Comparison of ENCODE assay signal across 25 mouse cellular contexts in the genomic region with DNA sequence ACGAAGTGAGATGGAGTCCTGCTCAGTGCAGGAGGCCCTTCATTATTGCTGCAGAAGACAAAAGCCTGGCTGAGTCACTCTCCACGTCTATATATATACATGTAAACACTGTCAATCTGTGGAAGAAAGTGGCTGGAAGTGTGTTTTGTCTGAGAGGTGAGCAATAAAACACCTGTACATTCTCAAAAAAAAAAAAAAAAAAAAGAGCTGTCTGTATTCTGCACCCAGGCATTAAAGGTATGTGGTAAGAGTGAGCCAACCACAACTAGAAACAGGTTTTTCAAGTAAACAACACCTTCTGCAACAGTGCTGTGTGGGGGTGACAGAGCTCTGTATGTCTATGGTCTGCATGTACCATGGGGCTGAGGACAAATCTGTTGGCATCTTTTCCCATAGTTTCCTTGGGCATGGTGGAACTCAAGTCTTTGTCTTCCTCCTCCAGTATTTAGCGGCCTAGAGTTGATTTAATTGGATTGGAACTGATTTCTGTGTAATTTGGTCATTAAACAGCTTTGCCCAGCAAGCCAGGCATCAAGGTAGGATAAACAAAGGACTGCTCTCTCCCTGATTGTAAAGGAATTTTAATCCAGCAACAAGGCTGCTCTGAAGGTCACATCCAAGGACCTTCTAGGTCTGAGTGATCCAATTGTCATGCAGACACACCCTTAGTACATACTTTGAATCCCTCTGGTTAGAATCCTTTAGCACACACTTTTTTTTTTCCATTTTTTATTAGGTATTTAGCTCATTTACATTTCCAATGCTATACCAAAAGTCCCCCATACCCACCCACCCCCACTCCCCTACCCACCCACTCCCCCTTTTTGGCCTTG. TPM values are rescaled to one million over a fixed set of nuclear protein-coding genes. Genes with fewer than 3 reads are reported as not detected.
"Had no signal": no experiment of that assay in that cellular context is flagged by ENCODE, and none has a peak within 500 bp of the region (broad histone marks: within the 10 kb centered on the region; RNA-seq: fewer than 3 reads in every experiment).

No protein-coding gene starts in this region.

- H3K27ac ChIP-seq: kidney, postnatal 0 days; layer of hippocampus, adult 2 months; limb, embryonic 10.5 days; limb, embryonic 13.5 days; liver, embryonic 12.5 days; liver, embryonic 15.5 days; midbrain, embryonic 12.5 days; midbrain, embryonic 15.5 days; neural tube, embryonic 12.5 days; neural tube, embryonic 15.5 days; stomach, embryonic 15.5 days had no signal

- H3K4me1 ChIP-seq: limb, embryonic 10.5 days; limb, embryonic 13.5 days; liver, embryonic 12.5 days; liver, embryonic 15.5 days; midbrain, embryonic 12.5 days; midbrain, embryonic 15.5 days; neural tube, embryonic 12.5 days; neural tube, embryonic 15.5 days; stomach, embryonic 15.5 days had no signal

- H3K4me2 ChIP-seq: limb, embryonic 13.5 days; liver, embryonic 12.5 days; liver, embryonic 15.5 days; midbrain, embryonic 12.5 days; midbrain, embryonic 15.5 days; neural tube, embryonic 12.5 days; neural tube, embryonic 15.5 days; stomach, embryonic 15.5 days had no signal

- DNase-seq: kidney, postnatal 25 days; layer of hippocampus, adult 9-11 months; liver; lung, adult 2 months; lung, postnatal 14 days; lung, postnatal 4 days; right cerebral cortex, adult 18-20 months; right cerebral cortex, postnatal 25 days; spleen, adult 18-20 months; thymus, postnatal 25 days had no signal

- ATAC-seq: liver, embryonic 12.5 days; midbrain, embryonic 15.5 days had no signal

- H3K36me3 ChIP-seq: limb, embryonic 10.5 days; limb, embryonic 13.5 days; liver, embryonic 12.5 days; liver, embryonic 15.5 days; midbrain, embryonic 12.5 days; midbrain, embryonic 15.5 days; neural tube, embryonic 12.5 days; neural tube, embryonic 15.5 days; stomach, embryonic 15.5 days had no signal

- H3K9ac ChIP-seq: limb, embryonic 13.5 days; liver, embryonic 12.5 days; liver, embryonic 15.5 days; midbrain, embryonic 12.5 days; midbrain, embryonic 15.5 days; neural tube, embryonic 12.5 days; neural tube, embryonic 15.5 days; stomach, embryonic 15.5 days had no signal

- H3K4me3 ChIP-seq: layer of hippocampus, adult 2 months; limb, embryonic 10.5 days; limb, embryonic 13.5 days; liver, embryonic 12.5 days; liver, embryonic 15.5 days; midbrain, embryonic 12.5 days; midbrain, embryonic 15.5 days; neural tube, embryonic 12.5 days; neural tube, embryonic 15.5 days; stomach, embryonic 15.5 days had no signal

- H3K9me3 ChIP-seq: limb, embryonic 10.5 days; limb, embryonic 13.5 days; liver, embryonic 12.5 days; liver, embryonic 15.5 days; midbrain, embryonic 12.5 days; midbrain, embryonic 15.5 days; neural tube, embryonic 12.5 days; neural tube, embryonic 15.5 days; stomach, embryonic 15.5 days had no signal

- H3K27me3 ChIP-seq: limb, embryonic 13.5 days; liver, embryonic 12.5 days; liver, embryonic 15.5 days; midbrain, embryonic 12.5 days; midbrain, embryonic 15.5 days; neural tube, embryonic 12.5 days; neural tube, embryonic 15.5 days; stomach, embryonic 15.5 days had no signal

RNA-seq across cellular contexts. Expression of a gene that starts 22.9 kb away (rescaled TPM):
- polyA plus RNA-seq: kidney, embryonic 14.5 days; kidney, postnatal 0 days; limb, embryonic 10.5 days; limb, embryonic 13.5 days; liver, embryonic 12.5 days; liver, embryonic 15.5 days; lung, adult 2 months; lung, embryonic 16.5 days; stomach, embryonic 15.5 days; thymus, postnatal 0 days; urinary bladder, adult 2 months had no signal
